Mouse (Mus musculus): ENCODE measurements around the gene Selenot.
A peak's percentile ranks its signal among the peaks of the same experiment; 100 is the strongest.
"Not testable (repeated sequence)": the region's sequence is repeated elsewhere in the genome, so short reads cannot be mapped to it uniquely, and the experiment has no call there.

Gene Selenot

GRCm38 (mm10) chr3:58576137-58577066 is at the start of gene Selenot:
Selenot (plus strand) TSS chr3:58576636.
- peak; percentile 97 for DNase-seq (ENCODE audit: low read depth, low spot score)

GRCm38 (mm10) chr3:58536573-58536972 is 39.9 kb upstream of the Selenot start:
- no peak for DNase-seq (ENCODE audit: low read depth, low spot score)

GRCm38 (mm10) chr3:58552001-58552811 is 24.2 kb upstream of the Selenot start:
- DNase-seq (ENCODE audit: low read depth, low spot score) = peak; percentile 63

- no peak for DNase-seq (ENCODE audit: low read depth, low spot score)
Observed at GRCm38 (mm10) chr3:58556649-58557048, 19.8 kb upstream of the Selenot start.

- DNase-seq (ENCODE audit: low read depth, low spot score) = no peak
Observed at GRCm38 (mm10) chr3:58559887-58560286, 16.5 kb upstream of the Selenot start.

GRCm38 (mm10) chr3:58561437-58561836 is 15.0 kb upstream of the Selenot start:
- DNase-seq (ENCODE audit: low read depth, low spot score) = no peak

GRCm38 (mm10) chr3:58570821-58571220 is 5.6 kb upstream of the Selenot start:
- no peak for DNase-seq (ENCODE audit: low read depth, low spot score)

GRCm38 (mm10) chr3:58577067-58577503 is 649 bp downstream of the Selenot start:
- no peak for DNase-seq (ENCODE audit: low read depth, low spot score)

GRCm38 (mm10) chr3:58577506-58578050 is 1.1 kb downstream of the Selenot start:
- DNase-seq (ENCODE audit: low read depth, low spot score) = no peak

- DNase-seq (ENCODE audit: low read depth, low spot score) = peak; percentile 17
Observed at GRCm38 (mm10) chr3:58581530-58581929, 5.1 kb downstream of the Selenot start.

GRCm38 (mm10) chr3:58582297-58582696 is 5.9 kb downstream of the Selenot start:
- DNase-seq (ENCODE audit: low read depth, low spot score) = peak; percentile 7

GRCm38 (mm10) chr3:58582788-58583426 is 6.5 kb downstream of the Selenot start:
- DNase-seq (ENCODE audit: low read depth, low spot score) = peak; percentile 48

- not testable (repeated sequence) for DNase-seq (ENCODE audit: low read depth, low spot score)
Observed at GRCm38 (mm10) chr3:58590544-58590943, 14.1 kb downstream of the Selenot start.

GRCm38 (mm10) chr3:58592666-58593065 is 16.2 kb downstream of the Selenot start:
- not testable (repeated sequence) for DNase-seq (ENCODE audit: low read depth, low spot score)

GRCm38 (mm10) chr3:58593623-58594022 is 17.2 kb downstream of the Selenot start:
- DNase-seq (ENCODE audit: low read depth, low spot score) = no peak

GRCm38 (mm10) chr3:58608506-58608905 is 32.1 kb downstream of the Selenot start:
- no peak for DNase-seq (ENCODE audit: low read depth, low spot score)

- no peak for DNase-seq (ENCODE audit: low read depth, low spot score)
Observed at GRCm38 (mm10) chr3:58609985-58610384, 33.5 kb downstream of the Selenot start.

- no peak for DNase-seq (ENCODE audit: low read depth, low spot score)
Observed at GRCm38 (mm10) chr3:58621066-58621465, 44.6 kb downstream of the Selenot start.

- DNase-seq (ENCODE audit: low read depth, low spot score) = peak; percentile 12
Observed at GRCm38 (mm10) chr3:58622665-58623394, 46.4 kb downstream of the Selenot start.

- no peak for DNase-seq (ENCODE audit: low read depth, low spot score)
Observed at GRCm38 (mm10) chr3:58624981-58625380, 48.5 kb downstream of the Selenot start.

GRCm38 (mm10) chr3:58631693-58632092 is 55.3 kb downstream of the Selenot start:
- DNase-seq (ENCODE audit: low read depth, low spot score) = no peak

Data from CD4-positive, CD25-positive, alpha-beta regulatory T cell, adult 2 months (primary cell).